Mouse (Mus musculus) kidney, adult 8-10 months (tissue): ENCODE results near the gene Slc6a6.
A peak's percentile ranks its signal among the peaks of the same experiment; 100 is the strongest.

Experiments used
- DNase-seq, 2 experiments: peaks; one replicate each; pipeline ENCODE4 v3.0.0; 2022

Slc6a6 gene

DNA sequence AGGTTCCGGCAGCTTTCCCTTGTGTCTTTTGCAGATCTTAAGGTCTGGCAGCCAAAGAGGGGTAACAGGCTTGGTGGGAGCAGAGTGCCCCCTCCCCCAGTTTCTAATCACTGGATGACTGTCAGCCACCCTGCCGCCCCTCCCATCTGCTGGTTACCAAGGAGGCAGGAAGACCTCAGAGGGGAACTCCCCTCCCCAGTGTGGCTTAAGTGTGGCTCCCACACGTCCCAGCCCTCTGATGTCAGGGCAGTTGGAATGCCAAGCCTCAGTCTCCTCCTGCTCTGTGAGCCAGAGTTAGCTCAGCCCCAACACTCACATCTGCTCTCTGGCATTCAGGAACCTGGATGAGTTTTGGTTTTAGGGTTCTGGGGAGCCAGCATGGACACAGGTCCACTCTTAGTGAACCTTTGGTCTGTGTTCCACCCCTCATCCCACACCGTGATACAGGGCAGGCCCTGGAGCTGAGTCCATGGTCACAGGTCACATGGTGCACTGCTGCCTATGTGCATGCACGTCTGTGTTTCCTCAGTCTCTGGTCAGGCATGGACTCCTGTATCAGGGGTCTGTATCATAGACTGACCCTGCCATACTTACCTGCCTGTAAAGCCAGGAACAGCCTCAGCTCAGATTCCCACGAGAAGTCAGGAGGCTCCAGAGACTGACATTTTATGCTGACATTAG lies 45.2 kb downstream of the Slc6a6 start:
- DNase-seq = no peak

DNA sequence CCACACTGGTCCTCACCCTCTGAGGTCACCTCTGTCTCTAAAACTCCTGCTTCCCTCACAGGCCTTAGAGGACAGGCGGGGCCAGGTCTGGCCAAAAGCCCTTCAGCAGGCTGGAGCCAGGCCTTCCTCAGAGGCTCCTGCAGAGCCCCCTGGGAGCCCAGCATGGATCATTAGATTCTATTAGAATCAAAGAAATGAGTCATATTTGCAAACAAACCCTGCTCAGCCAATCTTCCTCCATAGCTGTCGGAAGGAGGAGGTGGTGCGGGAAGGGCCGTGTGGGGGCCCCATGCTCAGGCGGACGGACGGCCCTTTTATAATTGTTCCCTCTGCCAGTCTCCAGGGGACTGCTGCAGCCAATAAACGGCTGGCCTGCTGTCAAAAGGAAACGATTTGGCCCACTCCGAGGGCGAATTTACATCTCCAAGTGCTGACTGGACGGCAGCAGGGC lies 45.8 kb downstream of the Slc6a6 start:
- peak; percentile 73 to 80 for DNase-seq

DNA sequence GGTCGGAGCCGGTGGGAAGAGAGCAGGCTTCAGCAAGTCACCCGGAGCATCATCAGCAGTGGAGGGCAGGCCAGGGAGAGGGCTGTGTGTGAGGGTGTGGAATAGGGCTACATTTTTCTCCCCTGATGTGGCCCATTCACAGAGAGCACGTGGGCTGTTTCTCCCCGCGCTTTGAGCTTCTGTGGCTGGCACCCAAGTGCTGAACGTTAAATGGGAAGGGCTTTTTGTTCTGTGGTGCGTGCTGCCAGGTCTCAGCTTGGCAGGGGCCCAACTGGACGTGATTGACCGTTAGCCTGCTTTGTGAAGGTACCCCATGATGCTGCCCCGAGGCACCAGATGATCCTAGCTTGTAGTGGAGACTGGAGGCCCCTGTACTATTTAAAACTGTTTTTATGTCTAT lies 48.3 kb downstream of the Slc6a6 start:
- peak in 1 of 2 experiments; percentile 57 for DNase-seq

DNA sequence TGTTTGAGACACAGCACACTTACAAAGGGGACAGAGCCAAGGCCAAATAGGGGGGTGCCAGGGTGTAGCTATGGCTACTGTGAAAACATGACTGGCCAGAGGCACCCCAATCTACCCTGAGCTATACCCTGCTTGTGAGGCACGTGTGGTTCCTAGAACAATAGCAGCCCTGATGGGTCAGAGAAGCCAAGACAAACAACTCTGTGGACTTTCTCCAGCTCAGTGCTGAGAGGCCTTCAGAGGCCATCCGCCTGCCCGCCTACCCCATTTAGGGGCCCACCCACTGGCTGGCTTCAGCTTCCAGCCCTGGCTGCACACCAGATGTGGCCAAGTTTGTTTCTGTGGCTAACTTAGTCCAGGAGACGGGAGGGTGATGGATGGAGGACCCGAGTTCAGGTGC lies 52.6 kb downstream of the Slc6a6 start:
- DNase-seq = peak; percentile 63 to 75

DNA sequence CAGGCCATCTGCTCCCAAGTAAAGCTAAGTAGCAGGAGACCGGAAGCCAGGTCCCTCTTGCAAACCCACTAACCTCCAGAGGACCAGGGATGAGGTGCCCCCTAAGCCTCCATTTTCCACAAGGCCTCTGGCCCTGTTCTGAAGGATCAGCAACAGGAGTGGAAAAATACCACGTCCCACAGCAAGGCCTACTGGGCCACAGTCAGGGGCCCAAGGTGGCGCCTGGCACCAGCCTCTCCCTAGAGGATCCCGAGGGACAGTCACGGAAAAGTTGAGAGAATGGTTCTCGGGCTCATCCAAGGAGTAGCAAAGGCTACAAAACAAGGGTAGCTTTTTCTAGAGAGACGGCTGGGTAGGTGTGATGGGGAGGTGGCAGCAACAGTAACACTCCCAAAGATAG lies 53.6 kb downstream of the Slc6a6 start:
- DNase-seq = no peak

DNA sequence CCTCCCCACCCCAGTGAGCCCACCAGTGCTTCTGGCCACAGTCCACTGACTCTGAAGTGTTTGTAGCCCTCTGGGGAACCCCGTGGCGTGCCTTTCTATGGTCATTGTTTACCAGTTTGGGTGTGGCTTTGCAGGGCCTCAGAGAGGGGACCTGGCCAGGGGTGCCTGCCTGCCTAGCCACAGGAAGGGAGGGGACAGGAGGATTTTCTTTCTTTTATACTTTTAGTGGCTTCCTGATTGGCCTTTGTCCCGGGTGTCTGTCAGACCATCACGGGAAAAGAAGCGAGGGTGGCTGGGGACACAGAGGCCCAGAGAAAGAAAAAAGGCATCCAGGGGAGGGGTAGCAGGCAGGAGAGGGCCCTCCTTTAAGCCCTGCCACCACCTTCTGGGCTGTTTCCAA lies 54.2 kb downstream of the Slc6a6 start:
- peak in 1 of 2 experiments; percentile 61 for DNase-seq

DNA sequence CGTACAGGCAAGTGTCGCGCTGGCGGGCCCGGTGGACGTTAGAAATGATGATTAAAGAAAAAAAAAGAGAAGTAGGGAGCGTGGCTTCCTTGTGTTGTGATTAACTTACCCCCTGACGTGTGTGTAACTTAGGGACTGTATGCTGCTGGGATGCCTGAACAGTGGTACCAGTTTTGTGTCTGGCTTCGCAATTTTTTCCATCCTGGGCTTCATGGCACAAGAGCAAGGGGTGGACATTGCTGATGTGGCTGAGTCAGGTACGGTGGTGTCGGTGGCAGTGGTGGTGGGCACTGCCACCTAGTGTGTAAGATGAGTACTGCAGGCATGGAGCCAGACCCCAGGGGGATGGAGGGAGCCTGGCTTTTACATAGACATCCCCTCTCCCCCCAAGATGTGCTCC lies 57.2 kb downstream of the Slc6a6 start:
- peak in 1 of 2 experiments; percentile 64 for DNase-seq

DNA sequence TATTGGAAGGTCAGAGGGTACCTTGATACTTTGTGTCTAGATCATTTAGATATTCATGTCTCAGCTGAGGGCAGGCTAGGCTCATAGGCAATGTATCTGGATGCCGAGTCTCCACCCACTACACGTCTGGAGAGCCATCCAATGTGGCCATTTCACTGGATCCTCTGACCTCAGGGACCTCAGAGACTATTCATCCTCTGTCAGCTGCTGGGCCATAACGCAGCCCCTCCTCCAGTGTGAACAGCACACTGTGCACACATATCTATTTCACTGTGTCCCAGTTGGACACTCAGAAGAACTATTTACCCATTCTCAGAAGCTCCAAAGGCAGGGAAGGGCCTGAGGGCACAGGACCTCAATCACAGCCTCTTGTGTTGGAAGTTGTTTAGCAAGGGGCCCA lies 58.6 kb downstream of the Slc6a6 start:
- no peak for DNase-seq

DNA sequence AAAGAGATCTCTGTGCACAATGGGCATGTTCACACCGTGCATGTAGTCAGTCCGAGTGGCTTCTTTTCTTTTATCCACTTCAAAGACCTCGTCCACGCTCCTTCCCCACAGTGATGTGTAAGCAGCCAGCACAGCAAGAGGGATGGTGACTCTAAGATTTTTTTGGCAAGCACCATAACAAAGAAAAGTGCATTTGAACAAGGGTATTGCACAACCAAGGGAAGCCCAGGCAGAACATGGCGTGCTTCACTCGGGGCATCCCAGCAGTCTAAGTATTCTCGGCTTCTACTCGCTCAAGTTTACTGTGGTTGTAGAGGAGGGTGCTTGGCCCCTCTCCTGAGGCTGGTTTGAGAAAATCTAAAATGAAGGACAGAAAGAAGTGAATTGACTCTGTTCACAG lies 59.1 kb downstream of the Slc6a6 start:
- no peak for DNase-seq

DNA sequence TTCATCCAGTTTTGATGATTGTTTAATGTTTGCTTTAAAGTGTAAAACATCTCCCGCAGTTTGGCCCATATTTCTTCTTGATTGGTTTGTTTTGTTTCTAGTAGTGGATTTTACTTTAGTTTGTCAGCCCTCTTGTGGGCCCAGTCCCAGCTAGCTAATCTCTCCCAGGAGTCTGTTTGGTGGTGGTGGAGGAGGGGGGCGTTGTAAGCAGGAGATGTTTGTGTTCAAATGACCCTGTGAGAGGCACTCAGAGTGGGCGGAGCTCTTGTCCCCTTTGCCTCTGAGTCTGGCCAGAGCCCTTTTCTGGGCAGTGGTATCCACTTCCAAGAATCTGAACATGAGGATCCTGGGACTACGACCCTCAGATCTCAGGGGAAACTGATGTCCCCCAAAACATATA lies 60.0 kb downstream of the Slc6a6 start:
- DNase-seq = no peak

DNA sequence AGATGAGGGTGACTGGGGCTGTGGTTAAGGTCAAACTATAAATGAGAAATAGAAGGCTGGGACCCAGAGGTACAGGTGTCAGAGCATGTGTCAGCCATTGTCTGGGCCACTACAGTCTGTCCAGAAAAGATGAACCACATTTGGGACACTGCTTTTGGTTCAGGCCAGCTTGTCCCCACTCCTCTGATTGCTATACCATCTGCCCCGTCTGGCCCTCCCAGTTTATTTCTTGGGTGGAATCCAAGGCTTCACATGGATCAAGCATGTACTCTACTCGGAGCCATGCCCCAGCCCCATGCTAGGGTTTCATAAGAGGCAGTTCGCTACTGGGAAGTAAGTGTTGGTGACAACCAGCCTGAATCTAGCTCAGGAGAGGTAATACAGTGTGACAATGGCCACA lies 61.4 kb downstream of the Slc6a6 start:
- DNase-seq = no peak

DNA sequence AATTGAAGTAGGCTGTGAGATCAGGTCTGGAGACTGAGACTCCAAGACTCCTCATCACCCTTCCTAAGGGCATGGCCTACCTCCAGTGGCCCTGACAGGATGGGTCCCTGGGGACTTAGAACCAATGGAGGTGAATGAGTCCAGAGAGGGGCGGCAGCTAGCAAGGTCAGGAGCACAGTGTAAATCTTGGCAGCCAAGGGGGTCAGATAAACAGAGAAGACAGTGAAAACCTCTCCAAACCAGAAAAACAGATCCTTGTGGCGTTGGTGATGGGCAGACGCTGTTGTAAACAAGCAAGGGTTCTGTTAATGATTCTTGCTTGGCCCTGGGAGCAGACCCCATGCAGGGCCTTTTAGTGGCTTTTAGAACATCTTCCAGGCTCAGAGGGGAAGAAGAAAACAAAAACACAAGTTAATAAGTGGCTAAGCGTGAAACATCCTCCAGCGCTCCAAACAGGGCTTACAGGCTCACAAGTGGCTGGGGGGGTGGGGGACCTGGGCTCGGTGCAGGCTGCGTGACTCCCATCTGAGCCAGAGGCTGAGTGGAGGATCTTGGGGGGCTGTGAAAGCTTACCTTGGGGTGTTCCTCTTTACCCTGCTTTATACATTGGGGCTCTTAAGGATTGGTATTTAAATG lies 62.2 kb downstream of the Slc6a6 start:
- peak; percentile 85 to 91 for DNase-seq

DNA sequence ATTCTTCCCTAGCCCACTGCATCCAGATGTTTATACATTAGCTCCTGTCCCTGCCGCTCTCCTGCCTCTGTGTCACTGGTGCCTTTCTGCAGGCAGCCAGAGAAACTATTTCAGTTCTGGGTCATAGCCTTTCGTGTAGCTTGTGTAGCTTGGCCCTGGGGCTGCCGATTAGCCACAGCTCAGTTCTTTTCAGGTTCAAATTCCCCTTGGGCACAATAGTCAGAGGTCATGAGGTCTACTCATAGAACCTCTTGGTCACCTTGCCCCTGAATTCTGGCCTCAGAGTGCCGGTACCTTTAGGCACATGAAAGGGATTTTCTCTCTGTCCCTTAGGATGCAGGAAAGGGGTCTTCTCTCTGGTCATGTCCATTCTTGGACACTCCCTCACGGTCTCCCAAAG lies 62.9 kb downstream of the Slc6a6 start:
- peak; percentile 62 to 74 for DNase-seq

DNA sequence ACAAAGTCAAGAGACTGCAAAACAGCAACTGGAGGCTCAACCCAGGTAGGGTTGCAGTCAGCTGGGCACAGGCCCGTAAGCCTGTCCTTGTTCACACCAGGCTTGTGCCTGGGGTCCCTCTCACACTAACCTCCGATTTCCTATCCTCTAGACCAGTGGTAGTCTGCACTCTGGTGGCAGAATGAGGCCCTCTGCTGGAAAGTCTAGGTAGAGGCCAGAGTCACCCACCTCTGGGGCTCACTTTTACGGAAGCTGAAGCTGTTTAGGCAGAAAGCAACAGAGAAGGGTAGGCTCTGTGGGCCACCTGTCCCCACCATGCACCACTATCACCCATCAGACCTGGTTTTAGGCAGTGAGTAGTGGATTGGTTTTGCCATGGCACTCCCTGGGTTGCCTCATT lies 67.1 kb downstream of the Slc6a6 start:
- DNase-seq = peak in 1 of 2 experiments; percentile 61

DNA sequence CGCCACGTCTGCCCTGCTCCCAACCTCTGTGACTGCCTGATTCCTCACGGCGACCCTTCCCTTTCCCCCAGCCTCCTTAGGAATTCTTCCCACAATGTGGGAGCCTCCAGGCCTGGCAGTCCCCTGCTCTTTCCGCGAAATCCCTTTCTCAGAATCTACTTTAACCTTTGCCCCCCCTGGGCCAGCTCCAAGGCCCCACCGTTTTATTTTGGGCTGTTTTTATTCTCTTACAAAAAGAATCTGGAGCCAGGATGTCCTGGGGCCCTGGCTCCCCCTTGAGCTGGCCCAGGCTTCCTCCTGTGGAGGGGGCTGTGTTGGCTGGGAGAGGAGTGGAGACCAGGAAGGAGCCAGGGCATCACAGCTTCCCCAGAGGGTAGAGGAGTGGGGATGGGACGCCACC lies 69.0 kb downstream of the Slc6a6 start:
- peak; percentile 58 to 88 for DNase-seq

DNA sequence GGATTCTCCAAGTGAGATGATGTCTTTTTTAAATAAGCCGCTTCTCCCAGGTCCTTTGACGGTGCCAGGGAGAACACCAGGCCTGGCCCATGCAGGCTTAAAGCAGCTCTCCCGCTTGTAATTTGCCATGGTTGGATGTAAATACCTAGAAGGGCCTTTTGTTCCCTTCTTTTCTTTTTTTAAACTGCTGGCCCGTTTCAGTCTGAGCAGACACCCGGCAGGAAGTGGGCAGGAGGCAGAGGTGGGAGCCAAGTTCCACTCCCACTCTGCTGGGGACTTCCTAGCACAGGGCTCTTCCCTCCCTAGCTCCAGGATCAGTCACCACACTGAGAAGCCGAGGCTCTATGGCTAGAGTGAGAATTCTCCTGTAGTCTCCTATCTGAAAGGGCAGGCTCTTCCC lies 70.2 kb downstream of the Slc6a6 start:
- DNase-seq = peak in 1 of 2 experiments; percentile 17

DNA sequence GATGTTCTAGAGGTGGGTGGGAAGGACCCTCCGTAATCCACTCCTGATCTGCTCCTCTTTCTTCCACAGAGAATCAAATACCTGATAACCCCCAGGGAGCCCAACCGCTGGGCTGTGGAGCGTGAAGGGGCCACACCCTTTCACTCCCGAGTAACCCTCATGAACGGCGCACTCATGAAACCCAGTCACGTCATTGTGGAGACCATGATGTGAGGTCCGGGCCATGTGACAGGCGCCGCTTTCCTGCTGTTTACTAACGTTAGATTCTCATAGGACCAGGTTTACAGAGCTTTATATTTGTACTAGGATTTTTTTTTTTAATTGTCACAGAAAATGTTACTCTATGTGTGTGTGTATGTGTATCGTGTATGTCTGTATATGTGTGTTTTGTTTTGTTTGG lies 71.0 kb downstream of the Slc6a6 start:
- DNase-seq = no peak

DNA sequence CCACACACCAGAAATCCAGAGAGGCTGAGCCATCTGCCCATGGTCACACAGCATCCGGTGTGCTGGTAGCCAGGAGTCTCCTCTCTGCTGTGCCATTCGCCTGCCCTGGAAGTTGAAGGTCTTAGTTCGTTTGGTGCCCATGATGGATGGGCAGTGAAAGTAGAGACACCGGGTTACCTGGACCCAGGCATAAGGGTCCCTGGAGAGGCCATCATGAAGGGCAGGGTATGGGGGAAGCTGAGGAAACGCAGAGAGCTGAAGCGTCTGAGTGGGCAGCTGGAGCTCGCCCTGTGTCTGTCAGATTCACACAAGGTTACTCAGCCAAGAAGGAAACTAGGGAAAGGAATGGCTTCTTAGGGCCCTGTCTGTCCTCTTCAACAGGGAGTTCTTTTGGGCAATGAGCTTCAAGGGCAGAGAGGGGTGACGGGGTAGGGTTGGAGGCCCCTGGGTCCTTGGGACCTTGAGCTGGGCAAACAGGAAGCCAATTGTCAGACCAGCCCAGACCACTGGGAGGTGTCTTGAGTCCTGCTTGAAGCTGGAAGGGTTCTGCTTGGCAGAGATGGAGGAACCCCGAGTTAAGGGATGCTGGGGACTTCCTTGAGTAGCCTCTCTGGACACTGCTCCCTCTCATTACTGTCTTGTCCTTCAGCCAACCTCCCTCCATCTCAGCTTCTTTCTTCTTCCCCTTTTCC lies 78.3 kb downstream of the Slc6a6 start:
- no peak for DNase-seq

DNA sequence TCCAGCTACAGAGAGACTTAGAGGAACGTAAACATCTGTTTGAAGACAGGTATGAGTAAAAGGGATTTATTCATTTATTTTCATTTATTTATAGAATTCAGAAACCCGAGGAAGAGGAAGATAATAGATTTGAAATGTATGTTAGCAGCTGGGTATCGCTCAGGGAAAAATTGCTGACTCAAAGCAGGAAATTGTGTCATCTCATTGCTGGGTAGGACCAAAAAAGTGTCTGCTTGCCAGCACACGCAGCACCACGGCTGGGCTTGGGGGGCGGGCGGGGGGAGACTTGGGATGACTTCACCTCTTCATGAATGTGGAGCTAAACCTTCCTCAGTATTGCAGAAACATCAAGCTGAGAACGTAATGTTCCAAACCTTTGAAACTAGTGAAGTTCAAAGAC lies 83.7 kb downstream of the Slc6a6 start:
- DNase-seq = no peak

DNA sequence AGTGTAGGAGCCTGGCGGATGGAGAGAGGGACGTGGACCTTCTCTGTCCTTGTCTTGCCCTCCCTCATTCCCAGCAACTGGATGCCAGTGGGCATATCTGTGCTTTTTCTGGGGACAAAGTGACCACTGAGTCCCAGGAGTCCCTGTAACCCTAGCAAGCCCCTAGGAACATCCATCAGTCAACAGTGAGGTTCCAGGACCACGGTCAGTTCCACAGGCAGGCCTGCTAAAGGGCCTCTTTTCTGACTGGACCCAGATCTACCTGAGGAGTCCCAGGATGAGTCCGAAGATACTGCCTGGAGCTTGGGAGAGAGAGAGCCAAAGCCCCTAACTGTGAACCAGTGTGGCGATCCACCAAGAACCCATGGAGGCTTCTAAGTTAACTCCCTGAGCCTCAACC lies 90.1 kb downstream of the Slc6a6 start:
- DNase-seq = no peak

DNA sequence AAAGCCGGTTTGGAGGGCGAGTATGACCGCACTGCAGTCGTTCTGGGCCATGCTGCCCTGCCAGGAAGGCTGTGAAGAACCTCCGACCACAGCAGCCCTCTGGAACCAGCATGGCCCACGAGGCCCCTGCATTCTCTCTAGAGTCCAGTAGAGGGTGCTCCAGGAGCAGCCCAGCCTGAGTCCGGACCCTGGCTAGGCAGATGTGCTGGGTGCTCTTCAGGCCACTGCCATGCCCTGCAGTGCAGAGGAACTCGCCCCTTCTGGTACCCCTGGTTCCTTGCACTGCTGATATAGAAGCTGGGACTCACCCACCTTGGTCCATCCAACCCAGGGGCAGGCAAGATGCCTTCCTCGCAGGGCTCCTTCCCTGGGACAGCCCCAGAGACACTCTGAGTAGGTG lies 92.7 kb downstream of the Slc6a6 start:
- peak in 1 of 2 experiments; percentile 63 for DNase-seq

DNA sequence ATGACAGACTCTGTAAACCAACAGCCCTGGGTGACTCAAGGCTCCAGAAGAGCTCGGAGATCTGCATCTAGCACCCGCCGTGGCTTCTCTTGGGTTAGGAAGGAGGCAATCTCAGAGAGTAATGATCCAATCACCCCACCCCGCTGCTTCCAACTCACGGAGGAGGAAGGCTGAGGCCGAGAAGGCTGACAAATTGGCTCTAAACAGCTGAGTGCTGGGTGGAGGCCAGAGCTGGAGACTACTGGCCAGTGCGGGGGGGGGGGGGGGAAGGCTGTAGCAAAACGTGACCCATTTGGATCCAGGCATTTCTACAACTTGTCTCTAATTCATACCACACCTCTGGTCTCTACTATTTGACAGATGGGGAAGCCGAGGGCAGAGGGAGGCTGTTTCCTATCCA lies 95.4 kb downstream of the Slc6a6 start:
- DNase-seq = no peak

DNA sequence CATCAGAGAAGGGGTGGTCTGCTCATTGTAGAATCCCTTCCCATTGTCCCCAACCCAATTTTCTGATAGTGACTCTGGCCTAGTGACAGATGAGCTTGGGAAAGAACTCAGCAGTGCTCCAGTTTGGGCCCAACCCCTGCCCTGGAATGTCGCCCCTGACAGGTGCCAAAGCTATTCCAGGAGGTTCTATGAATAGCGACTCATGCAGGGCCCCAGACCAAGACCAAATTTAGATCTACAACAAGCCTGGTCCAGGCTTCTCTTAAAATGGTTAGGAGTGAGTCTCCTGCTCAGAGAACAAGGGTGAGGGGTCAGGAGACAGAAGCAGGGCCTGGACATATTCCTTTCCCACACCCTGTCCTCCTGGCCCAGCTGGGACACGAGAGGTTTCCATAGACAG lies 101.2 kb downstream of the Slc6a6 start:
- DNase-seq = no peak

DNA sequence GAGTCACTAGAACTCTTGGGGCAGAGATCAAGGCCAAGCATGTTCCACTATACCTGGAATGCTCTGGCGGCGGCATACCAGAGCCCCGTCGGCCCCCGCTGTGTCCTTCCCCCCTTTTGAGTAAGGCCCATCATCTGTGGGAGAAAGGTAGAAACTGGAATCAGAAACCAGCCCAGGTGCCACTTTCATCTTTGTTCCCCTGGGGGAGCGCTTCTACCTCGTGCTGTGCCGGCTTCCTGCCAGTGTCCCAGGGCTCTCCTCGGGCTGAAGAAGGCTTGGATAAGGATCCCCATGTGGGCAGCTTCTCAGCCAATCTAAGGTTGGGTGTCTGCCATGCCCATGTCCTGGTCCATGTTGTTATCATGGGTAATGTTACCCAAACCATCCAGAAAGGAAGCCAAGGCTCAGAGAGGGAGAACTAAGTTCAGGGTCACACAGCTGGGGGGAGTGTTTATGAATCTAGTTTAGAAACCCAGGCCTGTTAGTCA lies 104.5 kb downstream of the Slc6a6 start:
- DNase-seq = no peak
